7 mouse cellular contexts compared by ENCODE assay signal in genomic region chr1:155721443-155721842, GRCm38 (mm10). TPM values are rescaled to one million over a fixed set of nuclear protein-coding genes. Genes with fewer than 3 reads are reported as not detected.
A peak's percentile ranks its signal among the peaks of the same experiment; 100 is the strongest.
DNase-seq lines count a peak whose midpoint lies in the region; ATAC-seq and TF ChIP-seq lines count a peak whose summit lies in the region.

No protein-coding gene starts in this region.

- ATAC-seq in hindbrain, embryonic 11.5 days (ENCODE audit: low FRiP score): no peak
- ATAC-seq in hindbrain, embryonic 16.5 days: no peak

- no peak for TF ChIP-seq POLR2A in thymus, adult 2 months (IDR thresholded peaks at IDR 0.05; ENCODE audit: control insufficient read depth, extremely low read depth, insufficient read depth, low read length, poor library complexity)

- peaks cover 35% of the 10 kb centered on the region for H3K27me3 ChIP-seq in hindbrain, embryonic 11.5 days (ENCODE audit: control insufficient read depth, insufficient read depth, low read length)
- peaks cover 17% of the 10 kb centered on the region for H3K27me3 ChIP-seq in hindbrain, embryonic 16.5 days (replicated peaks; ENCODE audit: control insufficient read depth, insufficient read depth, low read length)
- H3K27me3 ChIP-seq in thymus, adult 2 months (ENCODE audit: control insufficient read depth, insufficient read depth, low read length): no peaks in the 10 kb centered on the region

- WGBS in hindbrain, embryonic 11.5 days: 35% methylated on average over 8 of the region's 8 CpGs
- 29% methylated on average over 8 of the region's 8 CpGs for WGBS in hindbrain, embryonic 16.5 days
- WGBS in thymus, adult 2 months: 42% methylated on average over 8 of the region's 8 CpGs

- no peak overlapping the region for H3K27ac ChIP-seq in hindbrain, embryonic 11.5 days (ENCODE audit: low read depth, low read length)
- H3K27ac ChIP-seq in hindbrain, embryonic 16.5 days (ENCODE audit: low read depth, low read length): no peak overlapping the region
- H3K27ac ChIP-seq in thymus, adult 2 months (ENCODE audit: control insufficient read depth, insufficient read depth, low read length): no peak overlapping the region

- H3K4me2 ChIP-seq in hindbrain, embryonic 11.5 days (replicated peaks; ENCODE audit: low read depth, low read length): no peak overlapping the region
- H3K4me2 ChIP-seq in hindbrain, embryonic 16.5 days (ENCODE audit: low read length): no peak overlapping the region

- H3K4me1 ChIP-seq in hindbrain, embryonic 11.5 days (replicated peaks; ENCODE audit: control insufficient read depth, insufficient read depth, low read length): peaks cover 3% of the 10 kb centered on the region; the same call in 1 of the 2 replicates
- H3K4me1 ChIP-seq in hindbrain, embryonic 16.5 days (ENCODE audit: control insufficient read depth, insufficient read depth, low read depth, low read length): no peaks in the 10 kb centered on the region; the same call in 1 of the 2 replicates
- no peaks in the 10 kb centered on the region; the same call in 1 of the 2 replicates for H3K4me1 ChIP-seq in thymus, adult 2 months (replicated peaks; ENCODE audit: control insufficient read depth, insufficient read depth, low read length)

- no peak overlapping the region for H3K4me3 ChIP-seq in hindbrain, embryonic 11.5 days (ENCODE audit: low read depth, low read length)
- H3K4me3 ChIP-seq in hindbrain, embryonic 16.5 days (ENCODE audit: low read length): no peak overlapping the region
- no peak overlapping the region for H3K4me3 ChIP-seq in thymus, adult 2 months (ENCODE audit: control insufficient read depth, insufficient read depth, low read length)

- H3K36me3 ChIP-seq in hindbrain, embryonic 11.5 days (ENCODE audit: control insufficient read depth, insufficient read depth, low read length): no peaks in the 10 kb centered on the region
- H3K36me3 ChIP-seq in hindbrain, embryonic 16.5 days (ENCODE audit: control insufficient read depth, insufficient read depth, low read length): no peaks in the 10 kb centered on the region
- no peaks in the 10 kb centered on the region for H3K36me3 ChIP-seq in thymus, adult 2 months (ENCODE audit: control insufficient read depth, insufficient read depth, low read length)

- DNase-seq in hindbrain, embryonic 11.5 days (ENCODE audit: low spot score): peak; percentile 71
- DNase-seq in thymus, adult 2 months: peak; percentile 32
- no peak for DNase-seq in thymus, adult 18-20 months
- DNase-seq in cerebellum, postnatal 14 days: peak; percentile 71 to 87
- peak; percentile 61 for DNase-seq in lung, postnatal 14 days
- DNase-seq in urinary bladder, postnatal 25 days (ENCODE audit: low spot score): no peak

- H3K9me3 ChIP-seq in hindbrain, embryonic 11.5 days (ENCODE audit: control insufficient read depth, low read length): no peaks in the 10 kb centered on the region
- no peaks in the 10 kb centered on the region for H3K9me3 ChIP-seq in hindbrain, embryonic 16.5 days (ENCODE audit: control insufficient read depth, low read length)

- TF ChIP-seq CTCF in thymus, adult 2 months (IDR thresholded peaks at IDR 0.05; ENCODE audit: borderline replicate concordance, control insufficient read depth, extremely low read depth, insufficient read depth, low read length, poor library complexity): no peak

- no peak overlapping the region for H3K9ac ChIP-seq in hindbrain, embryonic 11.5 days (ENCODE audit: low read depth, low read length)
- H3K9ac ChIP-seq in hindbrain, embryonic 16.5 days (ENCODE audit: low read depth, low read length): no peak overlapping the region

RNA-seq across cellular contexts. Expression of gene Lhx4, which starts 30.0 kb away (rescaled TPM):
- 5.1 and 7.9 TPM in 2 replicates for polyA plus RNA-seq in hindbrain, embryonic 11.5 days (2014; fragmentation: Nextera tagmentation; extraction: Ambion mirVana)
- polyA plus RNA-seq in hindbrain, embryonic 16.5 days (2015; fragmentation: Nextera tagmentation; extraction: Ambion mirVana): 1.7 and 2.3 TPM in 2 replicates
- polyA plus RNA-seq in thymus, adult 2 months (2012; rRNA removed): 0.01 TPM in 1 of 2 replicates, not detected in the other

Comparison
In these comparisons a context has a peak if more than half of its experiments do, and no peak if none do; other contexts are left out.
1. DNase-seq: peak in hindbrain, embryonic 11.5 days (single experiment), thymus, adult 2 months (single experiment), cerebellum, postnatal 14 days (2 of 2) and lung, postnatal 14 days (single experiment); none in thymus, adult 18-20 months (0 of 2) and urinary bladder, postnatal 25 days (single experiment).